Mouse (Mus musculus) heart, postnatal 4 days (tissue): ENCODE measurements around the gene Layn. TPM values are rescaled to one million over a fixed set of nuclear protein-coding genes. Genes with fewer than 3 reads are reported as not detected.
A peak's percentile ranks its signal among the peaks of the same experiment; 100 is the strongest.

Experiments
- DNase-seq: peaks from one replicate; pipeline ENCODE4 v3.0.0; 2021
- microRNA-seq, 2 experiments: library from miRNA; unstranded; fragments of <30 nt; microRNA quantifications; one replicate each; pipeline ENCODE4 v1.2.0; 2021 to 2022
- total RNA-seq, 2 experiments: library from RNA; stranded (reverse); gene quantifications; 2 replicates each; pipeline ENCODE4 v1.2.3; 2021

Layn gene
- total RNA-seq, 2 experiments from 2014 or later: 7.6 to 9.1 TPM

- DNase-seq: no peak
These were observed 44.6 kb downstream of the Layn start for GRCm38 (mm10) chr9:51032291-51032690.

GRCm38 (mm10) chr9:51031603-51032002 lies 45.3 kb downstream of the Layn start:
- no peak for DNase-seq

- no peak for DNase-seq
These were observed 46.7 kb downstream of the Layn start for GRCm38 (mm10) chr9:51030147-51030546.

DNA sequence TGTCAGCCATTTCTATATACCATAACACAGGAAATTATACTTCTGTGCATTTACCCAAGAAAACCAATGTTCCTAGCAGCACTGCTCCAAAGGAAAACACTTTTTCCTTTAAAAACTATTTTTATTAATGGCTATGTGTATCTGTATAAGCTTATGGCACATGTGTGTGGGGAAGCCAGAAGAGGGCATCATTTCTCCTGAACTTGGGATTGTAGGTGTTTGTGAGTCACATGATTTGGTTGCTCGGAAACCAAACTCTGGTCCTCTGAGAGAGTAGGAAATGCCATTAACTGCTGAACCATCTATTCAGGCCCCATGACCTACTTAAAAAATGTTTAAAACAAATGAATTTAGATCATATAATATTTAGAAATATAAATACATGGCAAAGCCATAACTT lies 49.9 kb downstream of the Layn start:
- no peak for DNase-seq

DNA sequence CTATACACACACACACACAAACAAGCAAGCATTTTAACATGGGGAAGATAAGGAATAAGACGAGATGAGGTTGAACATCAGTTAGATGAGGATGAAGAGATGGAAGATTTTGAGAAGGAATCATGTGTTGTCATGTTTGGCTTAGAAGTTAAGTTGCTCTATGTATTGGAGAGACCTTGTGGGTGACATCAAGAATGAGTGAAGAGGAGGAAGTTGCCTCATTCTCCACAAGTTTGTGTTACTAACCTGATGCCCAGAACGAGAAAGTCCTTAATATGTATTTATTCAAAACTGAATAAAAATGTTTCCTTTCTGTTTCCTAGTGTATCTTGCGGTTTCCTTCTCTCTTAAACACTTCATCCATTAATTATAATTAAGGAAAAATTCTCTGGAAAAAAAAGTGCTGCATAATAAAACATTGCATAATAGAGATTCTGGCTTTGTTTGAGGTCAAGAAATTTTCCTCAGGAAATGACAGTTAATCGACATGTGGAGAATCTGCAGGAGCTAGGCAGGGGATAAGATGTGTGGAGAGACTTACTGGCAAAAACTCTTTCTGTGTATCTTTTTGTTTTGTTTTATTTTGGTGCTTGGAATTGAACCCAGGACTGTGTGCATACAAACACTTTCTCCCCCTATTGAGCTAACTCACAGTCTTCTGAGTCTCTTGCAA lies 55.6 kb downstream of the Layn start:
- no peak for DNase-seq

DNA sequence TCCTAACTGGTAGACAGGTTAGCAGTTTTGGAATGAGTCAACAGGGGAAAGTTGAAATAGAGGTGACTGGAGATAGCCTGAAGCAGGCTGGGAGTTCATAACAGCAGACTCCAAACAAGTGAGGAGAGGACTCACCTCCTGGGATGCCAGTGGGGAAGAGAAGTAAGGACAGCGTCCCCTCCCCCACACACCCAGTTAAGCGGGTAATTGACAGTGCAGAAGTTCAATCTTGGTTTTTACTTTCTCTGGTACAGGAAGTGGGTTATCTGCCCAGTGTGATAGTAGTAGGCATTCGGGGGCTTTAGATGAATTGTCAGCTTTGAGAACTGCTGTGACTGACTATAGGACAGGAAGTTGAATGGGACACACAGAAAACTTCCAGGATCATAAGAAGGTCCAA lies 56.5 kb downstream of the Layn start:
- no peak for DNase-seq

DNA sequence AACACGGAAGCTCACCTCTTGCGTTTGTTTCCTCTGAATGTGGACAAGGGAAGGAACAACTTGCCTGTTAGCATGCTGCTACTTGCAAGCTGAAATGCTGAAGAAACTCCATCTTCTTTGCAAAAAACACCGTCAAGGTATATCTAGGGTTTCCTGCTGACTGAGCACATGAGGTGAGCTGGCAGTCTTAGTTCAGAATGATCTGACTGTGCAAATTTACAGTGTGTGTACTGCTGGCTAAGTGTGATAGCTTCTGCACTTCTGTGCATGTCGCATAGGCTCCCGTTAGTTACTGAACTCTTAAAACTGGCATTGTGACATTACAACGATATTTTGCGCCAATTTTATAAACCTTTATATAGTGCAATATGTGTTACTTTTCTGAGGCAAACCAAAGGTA lies 57.2 kb downstream of the Layn start:
- no peak for DNase-seq

- no peak for DNase-seq
These were observed 61.2 kb downstream of the Layn start for GRCm38 (mm10) chr9:51015732-51016131.

DNA sequence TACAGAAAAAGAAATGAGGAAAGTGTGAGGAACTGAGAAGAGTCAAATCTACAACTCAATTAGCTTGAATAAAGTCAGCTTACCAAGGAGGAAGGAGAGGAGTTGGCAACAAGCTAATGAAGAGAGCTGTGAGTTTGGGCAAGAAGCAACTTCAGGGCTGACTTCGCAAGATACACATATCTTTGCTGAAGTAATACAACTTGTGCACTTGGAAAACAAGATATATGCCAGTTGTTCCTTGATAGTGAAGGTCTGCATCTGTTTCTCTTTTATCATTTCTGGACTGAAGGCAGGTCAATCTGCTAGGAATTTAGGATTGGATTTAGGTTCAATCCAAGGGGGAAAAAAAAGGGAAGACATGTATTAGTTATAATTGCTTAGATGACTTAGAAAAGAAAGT lies 63.2 kb downstream of the Layn start:
- no peak for DNase-seq

GRCm38 (mm10) chr9:51009656-51009950 lies 67.3 kb downstream of the Layn start:
- no peak for DNase-seq

DNA sequence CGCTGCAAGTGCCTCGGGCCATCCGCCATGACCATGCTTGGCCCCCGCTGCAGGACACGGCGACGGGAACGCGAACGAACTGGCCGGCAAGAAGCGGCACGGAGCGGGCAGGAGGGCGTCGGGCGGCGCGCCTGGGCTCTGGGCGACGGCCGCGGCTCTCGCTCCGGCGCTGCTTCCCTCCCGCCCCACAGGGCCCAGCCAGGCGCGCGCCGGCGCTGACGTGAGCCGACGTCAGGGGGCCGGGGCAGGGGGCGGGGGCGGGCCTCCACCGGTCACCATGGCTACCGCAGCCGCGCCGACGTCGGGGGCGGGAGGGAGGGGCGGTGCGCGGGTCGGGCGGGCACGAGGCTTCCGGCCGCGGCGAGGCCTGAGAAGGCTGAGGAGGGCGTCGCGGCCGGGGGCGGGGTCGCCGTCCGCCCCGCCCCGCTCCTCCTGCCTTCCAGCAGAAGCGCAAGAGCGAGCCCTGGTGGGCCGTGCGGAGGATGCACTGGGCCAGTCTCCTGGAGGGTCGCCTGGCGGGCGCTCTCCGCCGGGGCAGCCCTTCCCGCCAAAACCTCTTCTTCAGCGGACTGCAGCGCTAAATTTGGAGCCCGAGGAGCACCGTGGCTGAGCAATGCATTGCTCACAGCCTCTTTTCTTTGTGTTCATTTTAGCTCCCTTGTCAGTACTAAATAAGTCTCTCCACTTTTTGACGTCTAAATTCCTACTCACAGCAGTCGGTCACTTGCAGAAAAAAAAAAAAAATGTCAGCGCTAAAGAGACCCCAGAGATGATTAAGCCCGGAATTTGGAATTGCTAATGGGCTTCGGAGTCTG lies 67.8 kb downstream of the Layn start, which contains the start of gene Sik2:
Gene Sik2 (minus strand): TSS at position 233 of the 815 bp plus-strand sequence.
- DNase-seq: peak; percentile 94

- no peak for DNase-seq
These were observed 68.6 kb downstream of the Layn start for GRCm38 (mm10) chr9:51008068-51008840.

DNA sequence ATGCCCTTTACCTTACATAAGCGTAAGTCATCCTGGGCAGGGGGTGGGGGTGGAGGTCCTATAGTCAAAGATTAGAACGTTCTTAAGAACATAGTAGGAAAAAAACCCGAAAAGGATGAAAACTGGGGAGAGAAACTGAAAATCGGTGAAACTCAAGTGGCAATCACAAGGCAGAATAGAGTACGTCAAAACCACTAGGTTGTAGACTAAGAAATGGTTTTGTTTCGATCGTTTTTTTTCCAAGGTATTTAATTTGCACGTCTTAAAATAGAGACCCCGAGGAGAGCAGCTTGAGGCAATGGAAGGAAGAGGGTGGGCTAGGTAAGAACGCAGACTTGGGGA lies 69.2 kb downstream of the Layn start:
- DNase-seq: no peak

GRCm38 (mm10) chr9:51006846-51007245 lies 70.0 kb downstream of the Layn start:
- peak; percentile 76 for DNase-seq

Small RNA genes within 50 kb of the gene (microRNA-seq; reads per million reads assigned to microRNA genes)
- 5.1 to 5.2 reads per million in 2 experiments for gene Mir34b
- 94.0 to 139 reads per million in 2 experiments for gene Mir34c

Other genes starting within 250 kb of the Layn start
- 10 to 100 TPM; 24.0 to 29.8 TPM for gene Ppp2r1b, start 231.8 kb downstream of the Layn start, total RNA-seq
- 10 to 100 TPM; 30.8 to 30.9 TPM for gene Sik2, start 68.0 kb downstream of the Layn start, total RNA-seq
- gene Btg4, start 16.2 kb downstream of the Layn start, total RNA-seq: not detected
- not detected for gene 4833427G06Rik, start 25.0 kb upstream of the Layn start, total RNA-seq
- gene Gm32742, start 88.4 kb upstream of the Layn start, total RNA-seq: not detected
- under 1 TPM; 0.32 to 0.45 TPM for gene Pou2af1, start 136.6 kb upstream of the Layn start, total RNA-seq
- 1 to 10 TPM; 1.2 to 2.2 TPM for gene Colca2, start 201.5 kb upstream of the Layn start, total RNA-seq